Mouse (Mus musculus): ENCODE measurements at regions not wholly inside any gene's neighbourhood (a gene's known extent, or its start where the extent isn't known, plus 50 kb on each side); places are given as distances from the start of the nearest gene placed in this dataset.
"Not testable (repeated sequence)": the region's sequence is repeated elsewhere in the genome, so short reads cannot be mapped to it uniquely, and the experiment has no call there.

DNA sequence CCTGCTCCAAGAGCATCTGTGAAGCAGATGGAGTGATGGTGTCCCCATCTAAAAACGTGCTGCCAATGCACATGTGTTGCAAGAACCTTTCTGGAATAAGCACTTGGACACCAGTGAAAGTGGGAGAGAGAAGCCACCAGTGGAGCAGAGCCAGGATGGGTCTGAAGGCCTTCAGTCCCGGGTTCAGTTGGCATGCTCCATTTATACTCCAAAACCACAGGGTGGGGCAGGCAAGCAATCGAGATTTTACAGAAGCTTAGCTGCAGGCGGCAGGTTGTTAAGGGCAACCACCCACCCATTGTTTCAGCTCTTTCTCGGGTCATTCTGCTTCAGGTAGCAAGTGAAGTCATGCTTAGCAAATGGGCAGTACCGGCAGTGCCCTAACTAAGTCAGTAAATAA is 51.8 kb upstream of the Sv2b start:
- no peak for DNase-seq

DNA sequence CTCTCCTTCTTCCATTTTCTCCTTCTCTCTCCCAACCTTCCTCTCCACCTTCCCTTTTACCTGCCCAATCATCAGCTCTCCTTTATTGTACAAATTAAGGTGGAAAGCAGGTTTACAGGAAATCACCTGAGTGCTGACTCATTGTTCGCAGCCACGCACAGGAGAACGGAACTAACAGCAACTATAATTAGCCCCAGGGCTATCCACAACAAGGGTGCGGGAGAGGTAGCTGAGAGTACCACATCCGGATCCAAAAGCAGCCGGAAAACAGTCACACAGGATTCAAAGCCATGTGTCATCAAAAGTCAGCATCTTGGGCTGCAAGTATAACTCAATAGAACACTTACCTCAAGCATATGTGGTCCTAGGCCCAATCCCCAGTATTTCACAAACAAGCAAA is 53.5 kb upstream of the Sv2b start:
- DNase-seq, result no peak

DNA sequence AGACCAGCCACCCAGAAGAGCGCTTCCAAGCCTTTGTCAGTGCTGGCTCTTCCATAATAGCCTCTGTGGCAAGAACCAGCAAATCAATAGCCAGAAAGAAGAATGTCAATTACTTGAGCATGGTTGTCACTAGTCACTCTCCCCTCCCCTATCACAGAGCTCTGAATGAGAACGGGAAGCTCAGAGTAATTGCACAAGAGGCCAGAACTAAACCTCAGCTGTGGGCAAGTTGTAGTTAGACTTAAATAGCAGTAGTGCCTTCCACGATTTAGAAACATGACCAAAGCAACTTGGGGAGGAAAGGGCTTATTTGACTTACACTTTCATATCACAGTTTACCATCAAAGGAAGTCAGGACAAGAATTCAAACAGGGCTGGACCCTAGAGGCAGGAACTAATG is 56.4 kb upstream of the Sv2b start:
- no peak for DNase-seq

DNA sequence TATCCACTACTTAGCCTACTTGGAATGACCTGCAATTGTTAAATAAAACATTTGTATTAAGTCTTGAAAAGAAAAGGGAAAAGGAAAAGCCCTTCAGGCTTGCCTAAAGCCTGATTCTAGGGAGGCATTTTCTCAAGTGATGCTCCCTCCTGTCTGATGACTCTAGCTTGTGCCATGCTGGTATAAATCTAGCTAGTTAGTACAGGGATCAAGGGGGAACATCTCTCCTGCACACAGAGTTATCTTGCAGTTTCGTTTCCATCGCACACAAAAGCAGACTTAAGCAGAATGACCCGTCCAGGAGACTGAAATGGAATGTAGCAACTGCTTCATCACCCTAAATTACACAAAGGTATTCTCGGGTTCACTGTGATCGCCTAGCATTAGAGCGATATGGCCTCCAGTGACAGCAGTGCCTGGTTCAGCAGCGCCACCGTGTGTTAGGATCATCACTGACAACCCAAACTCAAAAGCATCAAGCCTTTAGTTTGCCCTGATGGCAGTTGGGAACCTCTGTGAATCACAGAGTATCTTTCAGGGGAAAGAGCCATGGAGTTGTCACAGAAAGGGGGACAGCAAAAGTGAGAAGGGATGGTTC is 57.3 kb upstream of the Sv2b start:
- DNase-seq, result peak; percentile 93

DNA sequence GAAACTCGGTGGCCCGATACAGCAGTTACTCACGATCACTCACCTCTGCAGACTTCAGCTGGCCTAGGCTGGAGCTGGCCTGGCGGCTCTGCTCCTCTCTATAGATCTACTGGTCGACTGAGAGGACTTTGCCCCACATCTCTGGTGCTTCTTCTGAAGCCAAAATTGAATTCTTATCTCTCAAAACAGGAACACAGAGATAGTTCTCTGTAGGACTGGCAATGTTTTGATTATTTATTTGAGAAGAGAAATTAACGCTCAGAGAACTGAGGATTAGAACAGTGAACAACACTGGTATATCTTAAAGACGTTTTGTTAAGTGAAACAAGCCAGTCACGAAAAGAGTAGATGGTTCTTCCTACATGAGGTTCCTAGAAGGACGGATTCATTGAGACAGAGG is 59.3 kb upstream of the Sv2b start:
- DNase-seq, result no peak

DNA sequence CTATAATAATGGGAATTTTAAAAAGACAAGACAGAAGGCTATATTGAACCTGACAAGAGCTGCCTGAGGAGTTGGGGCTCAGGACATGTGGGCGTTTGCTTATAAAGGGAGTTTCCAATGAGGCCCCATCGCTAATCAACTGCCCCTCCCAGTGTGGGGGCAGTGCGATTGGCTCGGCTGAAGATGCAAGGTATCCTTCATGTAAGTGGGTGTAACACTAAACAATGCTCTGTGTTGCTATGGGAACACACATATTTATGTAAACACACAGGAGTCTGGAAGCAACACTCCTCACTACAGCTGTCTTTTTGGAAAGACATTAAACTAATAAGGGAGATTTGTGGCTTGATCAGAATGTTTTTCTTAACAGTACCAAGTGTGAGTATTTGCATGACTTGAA is 60.3 kb upstream of the Sv2b start:
- DNase-seq, result no peak

DNA sequence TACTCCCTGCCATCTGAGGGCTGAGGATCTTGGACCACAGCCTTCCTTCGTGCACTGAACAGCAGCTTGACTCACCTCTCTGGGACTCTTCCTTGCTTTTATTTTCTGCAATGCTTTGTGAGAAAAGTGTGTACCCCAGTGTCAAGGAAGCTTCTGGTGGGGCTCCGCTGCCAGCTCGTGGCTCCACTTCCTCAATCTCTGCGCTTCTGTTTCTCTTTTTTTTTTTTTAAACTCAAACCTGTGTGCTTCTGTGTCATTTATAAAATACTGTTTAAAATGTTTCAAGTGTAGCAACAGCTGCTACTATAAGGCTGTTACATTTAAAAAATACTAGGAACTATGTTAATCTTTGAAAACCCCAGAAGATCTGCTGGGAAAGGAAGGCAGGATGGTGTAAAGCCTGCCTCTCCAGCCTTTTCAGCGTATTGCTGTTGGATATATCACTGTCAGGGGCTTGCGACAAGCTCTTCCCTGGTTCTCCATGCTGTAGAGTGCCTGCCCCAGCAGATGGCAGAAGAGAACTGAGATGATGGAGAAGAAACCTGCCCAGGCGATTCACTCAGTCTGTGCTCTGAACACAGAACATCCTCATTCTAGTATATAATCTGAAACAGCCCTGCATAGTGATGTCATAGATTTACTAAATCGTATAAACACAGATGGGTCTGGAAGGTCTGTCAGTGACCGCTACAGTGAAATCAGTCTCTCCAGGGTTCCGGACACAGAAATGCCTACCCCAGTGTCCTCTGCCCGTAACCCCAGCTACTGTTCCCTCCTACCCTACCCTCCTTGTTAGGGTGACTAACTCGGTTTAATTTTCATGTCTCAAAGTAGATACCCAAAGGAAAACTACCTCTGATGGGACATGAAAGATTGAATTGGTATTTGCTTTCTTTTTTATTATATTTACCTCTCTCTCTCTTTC is 61.8 kb upstream of the Sv2b start:
- DNase-seq, result peak; percentile 84

DNA sequence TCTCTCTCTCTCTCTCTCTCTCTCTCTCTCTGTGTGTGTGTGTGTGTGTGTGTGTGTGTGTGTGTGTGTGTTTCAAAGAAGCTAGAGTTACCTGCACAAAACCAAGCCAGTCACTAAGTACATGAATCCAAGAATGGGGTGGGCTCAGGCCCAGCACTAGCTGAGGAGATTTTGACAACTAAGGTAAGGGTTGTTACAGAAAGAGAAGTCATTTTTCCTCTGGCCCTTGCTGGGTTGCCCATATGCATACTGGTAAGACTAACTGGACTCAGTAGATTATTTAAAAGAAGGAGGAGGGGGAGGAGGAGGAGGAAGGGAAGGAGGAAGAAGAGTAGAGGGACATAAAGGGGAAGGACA is 62.4 kb upstream of the Sv2b start:
- no peak for DNase-seq

DNA sequence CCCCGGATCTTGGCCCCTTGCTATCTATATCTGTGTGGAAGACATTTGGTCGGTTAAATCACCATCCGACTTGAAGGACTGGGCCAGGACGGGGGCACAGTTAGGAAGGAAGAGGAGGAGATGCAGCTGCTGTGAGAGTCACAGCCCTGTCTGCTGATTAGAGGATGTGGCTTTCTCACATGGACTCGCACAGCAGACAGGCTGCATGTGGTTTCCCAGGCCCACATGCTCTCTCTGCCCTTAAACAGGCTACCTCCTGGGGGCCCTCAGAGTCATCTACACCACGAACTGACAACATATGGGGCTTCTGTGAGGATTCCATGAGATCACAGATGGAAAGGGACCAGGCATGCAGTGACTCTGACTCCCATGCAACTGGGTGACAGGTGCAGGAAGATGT is 62.9 kb upstream of the Sv2b start:
- no peak for DNase-seq

DNA sequence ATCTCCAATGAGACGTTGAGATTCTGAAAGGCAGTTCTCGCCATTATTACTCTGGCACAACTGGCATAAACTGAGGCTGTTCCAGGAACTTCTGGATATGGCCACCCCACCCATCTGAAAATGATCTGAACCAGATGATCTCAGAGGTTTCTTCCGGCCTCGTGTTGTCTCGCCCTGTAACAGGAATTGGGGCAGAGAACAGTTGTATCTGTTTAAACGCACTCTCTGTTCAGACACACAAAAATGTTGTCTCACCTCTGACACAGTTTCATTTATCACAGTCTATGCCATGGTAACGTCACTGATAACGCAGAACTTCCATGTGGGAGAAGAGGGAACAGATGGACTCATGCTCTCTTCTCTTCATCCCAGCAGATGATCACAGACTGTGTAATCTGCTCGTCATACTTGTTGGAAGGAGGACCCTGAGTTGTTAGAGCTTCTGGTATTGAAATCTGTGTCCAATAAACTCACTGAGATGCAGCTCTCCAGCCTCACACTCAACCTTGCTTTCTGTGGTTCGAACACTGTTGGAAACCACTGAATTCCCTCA is 63.9 kb upstream of the Sv2b start:
- DNase-seq, result no peak

DNA sequence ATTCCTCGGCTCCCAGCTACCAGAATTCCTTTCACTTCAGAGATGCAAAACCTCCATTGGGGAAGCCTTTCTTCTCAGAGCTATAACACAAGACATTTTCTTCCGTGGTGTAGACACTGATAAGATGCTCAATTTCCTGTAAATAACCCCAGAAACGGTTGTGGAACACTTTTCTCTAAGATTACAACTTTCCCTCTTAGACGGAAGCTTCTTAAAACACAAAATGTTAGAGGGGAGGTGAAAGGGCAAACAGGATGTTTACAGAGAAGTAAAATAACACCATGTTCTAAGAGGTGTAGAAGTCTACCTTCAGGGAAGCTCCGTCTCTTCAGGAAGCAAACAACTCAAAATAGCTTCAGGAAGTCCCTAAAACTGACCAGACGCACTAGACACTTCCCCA is 65.4 kb upstream of the Sv2b start:
- no peak for DNase-seq

DNA sequence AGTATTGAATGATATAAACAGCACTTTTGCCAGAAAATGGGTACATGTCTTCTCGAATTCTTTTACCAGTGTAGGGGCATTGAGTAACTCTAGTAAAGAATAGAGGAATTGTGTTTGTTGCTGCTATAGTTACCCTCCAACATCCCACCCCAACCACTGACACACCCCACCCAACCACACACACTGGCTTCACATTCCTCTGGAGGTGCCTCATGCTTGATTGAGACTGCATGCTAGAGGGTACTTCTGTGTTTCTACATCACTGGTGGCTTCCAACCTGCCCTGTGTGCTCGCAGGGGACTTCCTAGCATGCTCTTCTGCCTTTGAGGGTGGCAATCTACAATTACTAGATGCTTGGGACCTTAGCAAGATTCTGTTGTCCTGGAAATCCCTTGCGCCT is 70.5 kb upstream of the Sv2b start:
- DNase-seq, result no peak

DNA sequence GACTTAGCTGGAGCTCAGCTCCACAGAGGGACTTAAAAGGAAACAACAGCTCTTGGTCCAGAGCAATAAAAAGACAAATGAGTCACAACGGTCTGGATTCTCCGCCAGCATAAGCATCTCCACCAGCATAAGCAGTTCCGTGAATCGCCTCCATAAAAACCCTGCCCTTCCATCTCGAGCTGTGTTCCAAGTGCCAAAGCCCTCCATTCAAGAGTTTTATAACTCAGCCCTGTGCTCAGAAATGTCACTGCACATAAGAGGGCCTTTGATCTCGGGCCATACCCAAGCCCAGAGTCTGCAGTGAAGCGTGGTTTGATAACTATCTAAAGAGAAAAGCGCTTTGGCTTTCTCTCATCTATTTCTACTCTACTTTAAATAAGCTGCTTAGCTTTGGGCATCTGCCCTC is 70.8 kb upstream of the Akap13 start:
- no peak for DNase-seq

DNA sequence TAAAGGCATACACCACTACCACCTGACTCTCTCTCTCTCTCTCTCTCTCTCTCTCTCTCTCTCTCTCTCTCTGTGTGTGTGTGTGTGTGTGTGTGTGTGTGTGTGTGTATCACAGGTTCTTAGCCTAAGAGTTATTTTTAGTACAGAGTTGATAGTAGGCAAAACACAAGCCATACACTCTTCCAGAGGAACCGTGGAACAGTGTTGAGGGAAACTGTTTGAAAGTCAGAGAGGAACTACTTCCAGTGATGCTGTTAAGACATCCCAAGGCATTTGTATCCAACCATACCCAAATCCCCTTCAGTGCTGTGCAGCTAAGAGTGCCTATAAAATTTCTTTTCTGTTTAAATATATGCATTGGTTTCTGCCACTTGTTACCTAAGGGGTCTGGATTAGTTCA is 68.3 kb upstream of the Akap13 start:
- no peak for DNase-seq

DNA sequence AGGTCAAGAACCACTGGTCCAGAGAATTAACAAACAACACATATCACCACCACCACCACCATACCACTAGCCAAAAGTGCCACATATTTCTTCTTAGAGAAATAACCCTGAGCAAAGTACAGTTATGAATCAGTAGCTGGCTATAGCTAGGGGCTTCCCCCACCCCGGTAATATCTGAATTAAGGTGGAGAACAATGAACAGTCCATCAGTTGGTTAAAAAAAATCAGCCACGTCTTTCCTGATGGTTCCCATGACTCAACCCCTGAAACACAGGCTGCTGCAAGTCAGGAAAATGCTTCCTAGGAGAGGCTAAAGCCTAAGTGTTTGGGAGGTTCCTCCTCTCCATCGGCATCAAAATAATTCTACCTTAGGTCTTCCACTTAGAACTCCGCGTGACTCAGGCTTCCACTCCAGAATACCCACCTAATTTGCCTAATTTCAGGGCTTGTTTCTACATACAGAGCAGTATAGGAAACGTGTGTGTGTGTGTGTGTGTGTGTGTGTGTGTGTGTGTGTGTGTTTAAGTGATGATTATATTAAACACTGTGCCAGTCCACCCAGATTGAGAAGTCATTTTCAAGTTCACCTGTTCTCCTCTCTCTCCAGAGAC is 67.4 kb upstream of the Akap13 start:
- DNase-seq, result no peak

DNA sequence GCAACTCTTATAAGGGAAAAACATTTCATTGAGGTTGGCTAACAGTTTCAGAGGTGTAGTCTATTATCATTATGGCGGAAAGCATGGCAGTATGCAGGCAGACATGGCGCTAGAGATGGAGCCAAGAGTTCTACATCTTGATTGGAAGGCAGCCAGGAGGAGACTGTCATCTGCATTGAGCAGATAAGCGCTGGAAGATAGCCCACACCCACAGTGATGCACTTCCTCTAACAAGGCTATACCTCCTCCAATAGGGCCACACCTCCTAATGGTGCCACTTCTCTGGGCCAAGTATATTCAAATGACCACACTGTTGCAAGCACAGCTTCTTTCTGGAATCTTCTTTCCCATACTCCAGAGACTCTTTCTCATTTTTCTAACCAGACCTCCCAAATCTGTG is 65.2 kb upstream of the Akap13 start:
- no peak for DNase-seq

DNA sequence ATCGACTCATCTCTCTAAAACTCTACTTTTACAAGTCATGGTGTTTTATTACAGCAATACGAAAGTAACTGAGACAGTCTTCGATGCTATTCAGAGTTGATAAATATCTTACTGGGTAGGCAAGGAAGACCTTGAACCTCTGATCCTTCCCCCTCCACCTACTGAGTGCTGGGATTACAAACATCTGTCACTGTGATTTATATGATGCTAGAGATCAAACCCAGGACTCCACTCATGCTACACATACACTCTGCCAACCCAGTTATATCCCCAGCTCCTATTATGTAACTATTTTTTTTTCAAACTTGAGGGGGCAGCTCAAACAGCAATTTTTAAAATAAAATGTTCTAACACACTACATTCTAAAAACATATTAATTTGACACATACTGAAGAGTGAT is 62.6 kb upstream of the Akap13 start:
- no peak for DNase-seq

DNA sequence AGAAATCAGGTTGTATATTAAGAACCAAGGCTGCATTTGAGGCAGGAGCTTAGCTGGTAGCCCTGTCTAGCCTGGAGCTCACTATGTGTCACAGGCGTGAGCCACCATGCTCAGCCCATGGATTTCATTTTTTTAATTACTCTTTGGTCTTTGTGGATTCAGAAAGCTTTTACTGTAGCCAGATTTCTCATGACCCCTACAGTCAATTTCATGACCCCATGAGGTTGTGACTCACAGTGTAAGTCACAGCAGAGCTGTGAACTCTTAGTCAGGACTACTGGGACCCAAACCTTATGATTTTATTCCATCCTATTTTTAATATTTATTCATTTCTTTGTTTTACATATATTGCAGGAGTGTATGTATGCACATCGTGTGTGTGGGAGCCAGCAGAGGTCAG is 61.9 kb upstream of the Akap13 start:
- no peak for DNase-seq

DNA sequence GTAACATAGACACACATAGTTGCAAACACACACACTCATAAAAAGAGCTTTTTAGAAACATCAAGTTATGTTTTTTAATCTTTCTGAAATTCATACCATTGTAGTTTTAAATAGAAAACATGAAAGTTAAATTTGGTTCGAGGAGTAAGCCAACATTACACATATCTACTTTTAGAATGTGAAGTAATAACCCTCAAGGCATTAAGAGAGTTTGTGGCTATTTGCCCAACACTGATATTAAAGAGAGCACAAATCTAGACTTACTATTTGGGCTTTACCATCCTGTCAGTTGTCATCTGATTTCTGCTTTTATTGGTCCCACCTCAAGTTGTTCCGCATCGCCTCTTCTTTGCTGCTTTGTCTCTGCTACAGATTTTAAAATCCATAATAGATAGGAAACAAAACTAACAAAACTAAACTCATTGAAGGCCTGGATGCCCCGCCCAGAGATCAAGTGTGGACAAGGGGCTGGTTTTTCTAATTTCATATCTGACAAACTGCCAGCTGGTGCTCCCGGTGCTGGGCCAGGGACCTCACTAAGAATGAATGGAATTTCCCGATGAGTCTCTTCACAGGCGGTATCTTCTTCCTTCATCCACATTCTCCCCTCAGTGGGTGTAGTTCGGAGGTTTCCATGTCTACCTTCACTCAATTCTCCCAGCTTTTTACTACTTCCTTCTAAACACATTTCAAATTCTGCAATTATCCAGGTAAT is 60.3 kb upstream of the Akap13 start:
- DNase-seq, result no peak

DNA sequence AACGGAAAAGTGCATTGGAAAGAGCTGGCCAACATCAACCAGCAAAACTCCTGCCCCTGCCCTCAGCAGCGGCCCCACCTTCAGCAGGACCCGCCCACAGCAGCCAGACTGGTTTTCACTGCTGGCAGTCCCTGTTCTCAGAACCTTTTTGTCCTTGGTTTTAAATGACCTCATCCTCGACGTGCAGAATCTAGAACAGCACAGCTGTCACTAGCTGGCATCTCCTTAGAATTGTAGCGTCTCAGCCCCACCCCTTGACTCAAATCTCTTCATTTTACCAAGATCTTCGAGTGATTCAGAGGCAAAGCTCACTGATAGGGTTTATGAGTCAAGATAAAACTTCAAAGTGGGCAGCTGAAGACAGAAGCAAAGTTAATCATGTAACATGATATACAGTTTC is 57.8 kb upstream of the Akap13 start:
- no peak for DNase-seq

DNA sequence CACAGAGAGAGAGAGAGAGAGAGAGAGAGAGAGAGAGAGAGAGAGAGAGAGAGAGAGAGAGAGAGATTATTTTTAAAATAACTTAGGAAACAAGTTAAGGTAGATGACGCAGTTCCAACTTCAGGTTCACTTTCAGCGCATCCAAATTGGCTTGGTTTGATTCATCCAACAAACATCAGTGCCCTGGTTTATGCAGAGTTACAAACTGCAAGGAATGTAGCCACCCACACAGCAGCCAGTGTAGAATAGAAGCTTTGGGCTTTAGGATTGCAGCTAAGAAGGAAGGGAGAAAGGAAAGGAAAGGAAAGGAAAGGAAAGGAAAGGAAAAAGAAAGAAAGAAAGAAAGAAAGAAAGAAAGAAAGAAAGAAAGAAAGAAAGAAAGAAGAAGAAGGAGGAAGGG is 56.9 kb upstream of the Akap13 start:
- not testable (repeated sequence) for DNase-seq

DNA sequence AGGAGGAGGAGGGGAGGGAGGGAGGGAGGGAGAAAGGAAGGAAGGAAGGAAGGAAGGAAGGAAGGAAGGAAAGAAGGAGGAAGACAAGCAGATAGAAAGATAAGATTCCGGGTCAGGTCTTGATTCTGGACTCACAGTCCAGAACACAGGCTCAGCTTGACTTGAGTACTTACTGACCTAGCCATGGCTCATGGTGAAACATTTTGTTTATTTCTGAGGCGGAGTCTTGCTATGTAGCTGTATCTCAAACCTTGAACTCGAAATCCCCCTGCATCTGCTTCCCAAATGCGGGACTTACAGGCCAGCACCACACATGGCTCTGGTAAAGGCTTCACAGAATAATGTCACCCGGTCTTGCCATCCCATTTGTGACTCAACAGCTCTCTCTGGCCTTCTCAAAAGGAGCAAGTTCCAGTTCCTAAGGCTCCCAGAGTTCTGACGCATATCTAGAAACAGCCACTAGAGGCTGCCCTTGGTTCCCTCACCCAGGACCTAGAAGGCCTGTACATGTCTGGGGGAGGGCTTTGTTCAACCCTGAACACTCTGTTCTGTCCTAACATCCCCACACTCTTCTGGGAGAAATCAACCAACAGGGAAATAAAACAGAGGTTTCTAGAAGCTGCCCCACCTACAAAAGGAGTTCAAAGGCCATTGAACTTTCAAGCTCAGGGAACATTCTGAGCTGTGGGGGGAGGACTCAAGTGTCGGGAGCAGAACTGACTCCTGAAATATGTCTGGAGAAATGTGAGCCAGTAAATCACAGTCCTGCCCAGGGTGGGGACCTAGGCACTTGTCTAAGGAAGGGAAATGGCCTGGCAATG is 56.2 kb upstream of the Akap13 start:
- DNase-seq, result peak; percentile 5

DNA sequence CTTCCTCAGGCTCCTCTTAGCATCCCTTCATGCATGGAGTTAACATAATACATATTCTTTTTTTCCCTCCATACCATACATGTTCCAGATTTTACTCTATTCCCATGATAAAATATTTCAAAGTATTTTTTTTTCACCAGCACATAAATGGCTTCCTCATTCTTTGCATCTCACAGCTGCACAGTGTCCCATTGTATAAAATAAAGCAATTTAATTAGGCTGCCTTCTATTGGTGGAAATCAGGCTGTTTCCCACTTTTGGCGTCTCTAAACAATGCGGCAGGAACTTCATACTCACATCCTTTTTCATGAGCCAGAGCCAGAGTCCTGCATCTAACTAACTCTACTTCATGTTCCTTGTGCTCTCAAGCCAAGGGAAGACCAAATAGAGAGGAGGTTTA is 54.9 kb upstream of the Akap13 start:
- no peak for DNase-seq
